Mouse (Mus musculus): ENCODE data around the gene Rprd1b.

- TF ChIP-seq GATA1 (IDR thresholded peaks at IDR 0.05; ENCODE audit: borderline replicate concordance, low read length) (no peak), FLI1 (IDR thresholded peaks at IDR 0.05; ENCODE audit: low read length) (no peak)
Observed at GRCm38 (mm10) chr2:158071633-158071995, 43.3 kb downstream of the Rprd1b start.
